Mouse (Mus musculus) thymus, postnatal 36 days (tissue): ENCODE data around the gene Sycp3.
"Not testable (repeated sequence)": the region's sequence is repeated elsewhere in the genome, so short reads cannot be mapped to it uniquely, and the experiment has no call there.

Source experiments
- DNase-seq, 2 experiments: peaks; one replicate each; pipeline ENCODE4 v3.0.0; 2022; ENCODE audit warnings: mixed read lengths in 2 of 2

Sycp3 gene

GRCm38 (mm10) chr10:88501886-88502765 lies 42.8 kb downstream of the Sycp3 start:
- no peak for DNase-seq

GRCm38 (mm10) chr10:88502919-88503318 lies 43.5 kb downstream of the Sycp3 start:
- DNase-seq, result no peak

GRCm38 (mm10) chr10:88503421-88504314 lies 44.3 kb downstream of the Sycp3 start, which contains the start of gene Chpt1:
TSS of gene Chpt1 (minus strand) at chr10:88504073.
- peak; percentile 84 to 87 for DNase-seq

DNA sequence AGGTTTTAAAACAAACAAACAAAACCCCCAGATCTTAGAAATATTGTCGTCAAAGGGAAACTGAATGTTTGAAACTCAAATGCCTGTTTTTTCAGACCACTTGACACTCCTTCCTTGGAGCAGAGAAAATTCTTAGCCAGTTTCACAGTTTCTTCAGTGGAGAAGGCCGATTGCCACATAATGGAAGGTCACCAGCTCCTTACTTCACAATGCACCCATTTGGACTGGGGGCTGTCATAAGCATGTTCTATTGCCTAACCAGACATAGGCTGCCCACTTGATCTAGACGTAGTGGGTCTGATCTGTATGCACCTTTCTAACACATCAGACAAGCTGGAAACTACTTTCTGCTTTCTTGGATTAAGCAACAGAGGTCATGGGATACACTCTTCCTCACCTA lies 45.1 kb downstream of the Sycp3 start:
- DNase-seq, result no peak

DNA sequence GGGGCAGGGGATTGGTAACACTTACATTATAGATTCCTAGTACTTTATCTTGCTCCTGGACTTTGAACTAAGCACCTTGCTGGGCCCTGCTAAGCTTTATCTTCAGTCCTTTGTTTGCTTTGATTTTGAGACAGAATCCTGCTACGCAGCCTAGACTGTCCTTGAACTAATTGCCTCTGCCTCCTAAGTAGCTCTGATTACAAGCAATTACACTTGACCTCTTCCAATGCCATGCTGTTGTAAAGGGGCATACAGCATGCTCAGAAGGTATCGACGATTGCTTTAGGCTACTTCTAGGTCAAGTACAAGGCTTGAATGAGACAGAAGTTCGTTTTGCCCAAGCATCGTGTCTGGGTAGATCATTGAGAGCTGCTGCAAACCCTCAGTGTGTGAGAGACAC lies 45.9 kb downstream of the Sycp3 start:
- no peak for DNase-seq

DNA sequence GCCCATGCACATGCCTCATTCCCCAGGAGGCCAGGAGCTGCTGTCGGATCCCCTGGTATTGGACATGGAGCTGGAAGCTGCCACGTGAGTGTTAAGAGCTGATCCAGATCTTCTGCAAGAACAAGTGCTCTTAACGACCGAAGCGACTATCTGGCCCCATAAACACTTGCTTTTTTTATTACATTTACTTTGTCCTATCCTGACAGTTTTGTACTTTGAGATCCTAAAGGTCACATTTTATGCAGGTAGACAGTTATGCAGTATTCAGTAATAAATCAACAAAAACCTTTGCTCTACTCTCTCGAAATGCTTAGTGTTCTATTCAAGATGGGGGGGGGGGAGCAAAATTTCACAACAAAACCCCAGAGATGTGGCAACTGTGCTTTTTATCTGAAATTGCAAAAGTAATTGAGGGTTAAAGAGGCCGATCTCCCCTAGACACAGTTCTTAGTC lies 48.3 kb downstream of the Sycp3 start:
- DNase-seq, result no peak

DNA sequence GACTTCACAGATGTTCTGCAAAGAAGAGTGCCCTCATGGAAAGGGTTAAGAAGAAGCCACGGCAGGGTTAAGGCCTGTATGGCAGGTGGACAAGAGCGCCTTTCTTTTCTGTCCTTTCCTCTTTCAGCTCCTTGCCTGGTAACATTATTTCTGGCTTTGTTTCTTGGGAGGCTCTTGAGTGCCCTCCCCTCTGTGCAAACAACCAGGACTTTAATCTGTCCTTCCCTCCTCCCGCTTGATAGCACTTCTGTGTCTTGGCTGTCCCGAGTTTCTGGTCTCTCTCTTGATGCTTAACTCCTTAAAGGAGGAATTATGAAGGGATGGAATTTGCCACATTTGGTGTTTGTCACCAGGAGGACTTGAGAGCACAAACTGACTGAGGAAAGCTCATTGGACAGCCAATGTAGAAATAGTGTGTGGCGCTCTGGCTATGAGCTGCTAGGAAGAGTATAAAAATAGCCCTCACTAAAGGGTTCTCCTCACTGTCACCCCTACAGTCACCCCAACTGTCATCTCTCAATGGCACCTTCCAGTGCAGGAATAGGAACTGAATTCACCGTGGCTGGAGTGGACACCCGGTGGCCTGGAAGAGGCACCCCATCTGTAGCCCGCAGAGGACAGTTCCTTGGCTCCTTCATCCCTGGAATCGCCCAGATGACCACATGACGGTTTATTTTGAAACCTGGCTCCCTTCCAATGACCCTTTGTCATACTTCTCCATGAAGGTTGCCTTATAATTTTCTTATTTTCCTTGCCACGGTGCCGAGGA lies 51.3 kb downstream of the Sycp3 start:
- DNase-seq, result no peak

- DNase-seq, result no peak
Measured at GRCm38 (mm10) chr10:88511355-88511754, 52.0 kb downstream of the Sycp3 start.

GRCm38 (mm10) chr10:88513574-88514135 lies 54.3 kb downstream of the Sycp3 start:
- no peak for DNase-seq

GRCm38 (mm10) chr10:88514495-88514894 lies 55.1 kb downstream of the Sycp3 start:
- peak; percentile 15 for DNase-seq

DNA sequence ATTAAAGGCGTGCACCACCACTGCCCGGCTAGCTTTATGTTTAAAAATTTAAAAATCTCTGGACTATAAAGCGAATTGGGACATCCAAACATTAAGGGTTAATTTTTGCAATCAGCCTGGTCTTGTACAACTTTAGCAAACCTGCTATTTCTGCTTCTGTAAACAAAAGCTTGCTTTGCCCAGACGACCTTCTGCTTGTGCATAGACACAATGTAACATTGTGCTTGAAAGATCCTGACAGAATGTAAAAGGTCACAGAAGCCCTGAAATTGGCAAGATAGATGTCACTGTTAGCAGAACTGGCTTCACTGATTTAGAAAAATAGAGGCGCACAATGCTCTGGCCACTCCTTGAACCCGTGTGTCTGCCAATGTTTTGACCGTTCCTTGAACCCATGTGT lies 55.7 kb downstream of the Sycp3 start:
- not testable (repeated sequence) for DNase-seq

GRCm38 (mm10) chr10:88522795-88523194 lies 63.4 kb downstream of the Sycp3 start:
- DNase-seq, result no peak
